Mouse (Mus musculus) forebrain, embryonic 16.5 days (tissue): Measurements from ENCODE around the gene Hoxc11. TPM values are rescaled to one million over a fixed set of nuclear protein-coding genes. Genes with fewer than 3 reads are reported as not detected.

Experiments
- ATAC-seq: fragments of 200-750 bp; cut with Nextera tagmentation; 2 replicates; pipeline ENCODE4 v1.8.0; 2017; ENCODE audit warnings: mild to moderate bottlenecking, moderate library complexity
- H3K27ac ChIP-seq: fragments of 300-500 bp; sonication (generic); 2 replicates; pipeline ENCODE4 v1.5.1; 2014; ENCODE audit warnings: low read length, control low read depth
- H3K27me3 ChIP-seq: fragments of 300-500 bp; sonication (generic); replicated peaks from 2 replicates; pipeline ENCODE4 v1.6.1; 2014; ENCODE audit warnings: low read length; ENCODE audit not compliant: control insufficient read depth, insufficient read depth
- H3K36me3 ChIP-seq: fragments of 300-500 bp; sonication (generic); 2 replicates; pipeline ENCODE4 v1.6.1; 2014; ENCODE audit not compliant: control insufficient read depth, insufficient read depth
- H3K4me1 ChIP-seq: fragments of 300-500 bp; sonication (generic); replicated peaks from 2 replicates; pipeline ENCODE4 v1.6.1; 2014; ENCODE audit warnings: low read length; ENCODE audit not compliant: control insufficient read depth, insufficient read depth
- H3K4me2 ChIP-seq: fragments of 300-500 bp; sonication (generic); 2 replicates; pipeline ENCODE4 v1.6.1; 2014; ENCODE audit warnings: mild to moderate bottlenecking, low read length, control low read depth
- H3K4me3 ChIP-seq: fragments of 300-500 bp; sonication (generic); replicated peaks from 2 replicates; pipeline ENCODE4 v1.5.1; 2014; ENCODE audit warnings: mild to moderate bottlenecking, low read length, control low read depth
- H3K9ac ChIP-seq: fragments of 300-500 bp; sonication (generic); replicated peaks from 2 replicates; pipeline ENCODE4 v1.6.1; 2014; ENCODE audit warnings: low read depth, low read length, control low read depth
- H3K9me3 ChIP-seq: fragments of 300-500 bp; sonication (generic); 2 replicates; pipeline ENCODE4 v1.6.1; 2016; ENCODE audit warnings: low read length; ENCODE audit not compliant: control insufficient read depth
- WGBS: fragments of 180-500 bp; shearing (Covaris S2); extraction: QIAGEN DNeasy Blood & Tissue Kit; methylation state at CpG from one replicate; pipeline ENCODE4 v1.1.7; 2014; 5-methylcytosine and 5-hydroxymethylcytosine counted together
- microRNA-seq: library from miRNA; unstranded; fragments of <30 nt; microRNA quantifications from one replicate; pipeline ENCODE4, GENCODE M21; 2017
- polyA plus RNA-seq: library from polyadenylated mRNA; unstranded; fragments of >200 nt; fragmentation: Nextera tagmentation; extraction: Ambion mirVana; gene quantifications from 2 replicates; pipeline ENCODE4 v1.2.1, GENCODE M21; 2015

Gene Hoxc11
- polyA plus RNA-seq, 1 experiment from 2014 or later = not detected

GRCm38 (mm10) chr15:103006326-103006725 is 52.1 kb downstream of the Hoxc11 start:
- H3K4me1 ChIP-seq = no peaks in the 10 kb centered on the region
- no peak overlapping the region for H3K9ac ChIP-seq
- no peak overlapping the region for H3K4me3 ChIP-seq
- no peaks in the 10 kb centered on the region for H3K9me3 ChIP-seq
- no peak overlapping the region for H3K4me2 ChIP-seq
- H3K27ac ChIP-seq = no peak overlapping the region
- H3K27me3 ChIP-seq = peaks cover 98% of the 10 kb centered on the region
- H3K36me3 ChIP-seq = no peaks in the 10 kb centered on the region
- no peak for ATAC-seq
- WGBS = 10% methylated on average over 1 of the region's 1 CpGs

Small RNA genes lying within 50 kb of the gene (microRNA-seq; reads per million reads assigned to microRNA genes)
- 3.7 reads per million, percentile 15 among the genes with 10 or more reads in this experiment for gene Mir196a-2

Other genes with a start within 250 kb of the Hoxc11 start
- gene Calcoco1, start 232.2 kb upstream of the Hoxc11 start, polyA plus RNA-seq = 80.6 and 87.7 TPM in 2 replicates
- gene Hoxc13, start 33.3 kb upstream of the Hoxc11 start, polyA plus RNA-seq = not detected in 2 replicates
- not detected in 2 replicates for gene Hoxc12, start 17.7 kb upstream of the Hoxc11 start, polyA plus RNA-seq
- gene Hoxc10, start 12.4 kb downstream of the Hoxc11 start, polyA plus RNA-seq = not detected in 2 replicates
- gene Hoxc5, start 13.0 kb downstream of the Hoxc11 start, polyA plus RNA-seq = not detected in 2 replicates
- not detected in 2 replicates for gene Hoxc9, start 22.0 kb downstream of the Hoxc11 start, polyA plus RNA-seq
- gene Hoxc8, start 36.2 kb downstream of the Hoxc11 start, polyA plus RNA-seq = not detected in 2 replicates
- gene Hoxc6, start 43.8 kb downstream of the Hoxc11 start, polyA plus RNA-seq = not detected in 2 replicates
- not detected in 2 replicates for gene Hoxc4, start 64.5 kb downstream of the Hoxc11 start, polyA plus RNA-seq
- gene Smug1, start 212.7 kb downstream of the Hoxc11 start, polyA plus RNA-seq = 28.0 and 29.2 TPM in 2 replicates